Comparison of ENCODE assay signal across 9 mouse cellular contexts in the genomic region with DNA sequence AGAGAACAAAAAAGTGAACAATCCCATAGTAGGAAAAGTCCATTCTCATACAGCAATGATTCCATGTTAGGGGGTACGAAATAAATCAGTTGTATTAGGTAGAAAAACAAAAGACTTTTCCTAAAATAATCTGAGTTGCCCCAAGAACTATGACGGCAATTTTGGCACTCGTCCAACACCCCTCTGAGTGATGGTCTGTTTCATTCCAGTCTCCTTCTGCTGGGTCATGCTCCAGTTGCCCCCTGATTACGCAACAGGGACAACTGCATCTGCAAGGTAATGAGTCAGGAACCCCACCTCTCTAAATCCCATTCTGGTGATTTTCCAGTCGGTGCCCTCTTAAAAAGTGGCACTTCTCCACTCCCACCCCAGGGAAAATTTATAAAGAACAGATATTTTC. TPM values are rescaled to one million over a fixed set of nuclear protein-coding genes. Genes with fewer than 3 reads are reported as not detected.
A peak's percentile ranks its signal among the peaks of the same experiment; 100 is the strongest.
DNase-seq lines count a peak whose midpoint lies in the region; ATAC-seq and TF ChIP-seq lines count a peak whose summit lies in the region.
"Had no signal": no experiment of that assay in that cellular context is flagged by ENCODE, and none has a peak within 500 bp of the region (broad histone marks: within the 10 kb centered on the region; RNA-seq: fewer than 3 reads in every experiment).

No protein-coding gene starts in this region.

- TF ChIP-seq CTCF in forebrain, postnatal 0 days (IDR thresholded peaks at IDR 0.05; ENCODE audit: low read depth) = no peak
- TF ChIP-seq CTCF in C2C12 (IDR thresholded peaks at IDR 0.05; ENCODE audit: control insufficient read depth, insufficient read depth, insufficient read length) = no peak

- H3K4me3 ChIP-seq in forebrain, postnatal 0 days (ENCODE audit: low read depth, low read length) = no peak overlapping the region
- H3K4me3 ChIP-seq in forebrain, embryonic 11.5 days (ENCODE audit: low read depth, low read length) = no peak overlapping the region
- peak overlapping the region; percentile 70 for H3K4me3 ChIP-seq in C2C12 (ENCODE audit: insufficient read depth, poor library complexity, severe bottlenecking)
- peak overlapping the region; percentile 61; the same call in 1 of the 2 replicates for H3K4me3 ChIP-seq in intestine, embryonic 14.5 days (ENCODE audit: low read depth, low read length)
- H3K4me3 ChIP-seq in liver, embryonic 15.5 days (replicated peaks) = peak overlapping the region; percentile 68

- H3K4me1 ChIP-seq in forebrain, postnatal 0 days (ENCODE audit: insufficient read depth) = no peaks in the 10 kb centered on the region
- H3K4me1 ChIP-seq in forebrain, embryonic 11.5 days (replicated peaks; ENCODE audit: control insufficient read depth, insufficient read depth, low read length) = no peaks in the 10 kb centered on the region; the same call in 1 of the 2 replicates
- H3K4me1 ChIP-seq in intestine, embryonic 14.5 days (replicated peaks; ENCODE audit: control insufficient read depth, insufficient read depth, low read length) = peaks cover 25% of the 10 kb centered on the region
- H3K4me1 ChIP-seq in liver, embryonic 15.5 days (replicated peaks) = peaks cover 14% of the 10 kb centered on the region

- ATAC-seq in forebrain, postnatal 0 days = no peak
- ATAC-seq in forebrain, embryonic 11.5 days (replicated peaks; ENCODE audit: low FRiP score) = no peak
- no peak for ATAC-seq in intestine, embryonic 14.5 days (replicated peaks; ENCODE audit: low FRiP score, low TSS enrichment, low read depth)
- ATAC-seq in liver, embryonic 15.5 days (ENCODE audit: insufficient read depth) = no peak

- no peak overlapping the region for H3ac ChIP-seq in C2C12 (ENCODE audit: control insufficient read depth, insufficient read length, low read depth)

- no peak for DNase-seq in forebrain, postnatal 0 days
- no peak for DNase-seq in forebrain, embryonic 11.5 days (ENCODE audit: low spot score)
- DNase-seq in cerebellum, adult 18-20 months = peak; percentile 30 to 32
- no peak for DNase-seq in intestine, embryonic 14.5 days (ENCODE audit: low spot score)
- peak; percentile 37 for DNase-seq in thymus, postnatal 4 days
- no peak for DNase-seq in left cerebral cortex, adult 11 months (ENCODE audit: low spot score)

- H3K9ac ChIP-seq in forebrain, postnatal 0 days = no peak overlapping the region
- no peak overlapping the region for H3K9ac ChIP-seq in forebrain, embryonic 11.5 days (ENCODE audit: low read length)
- H3K9ac ChIP-seq in intestine, embryonic 14.5 days (ENCODE audit: low read length) = no peak overlapping the region
- H3K9ac ChIP-seq in liver, embryonic 15.5 days = no peak overlapping the region

- H3K27ac ChIP-seq in forebrain, postnatal 0 days (ENCODE audit: low read depth, low read length) = no peak overlapping the region
- H3K27ac ChIP-seq in forebrain, embryonic 11.5 days (ENCODE audit: low read depth, low read length) = no peak overlapping the region
- H3K27ac ChIP-seq in intestine, embryonic 14.5 days (ENCODE audit: low read depth) = no peak overlapping the region
- no peak overlapping the region for H3K27ac ChIP-seq in liver, embryonic 15.5 days (replicated peaks)

- H3K27me3 ChIP-seq in forebrain, postnatal 0 days (ENCODE audit: insufficient read depth, low read length) = no peaks in the 10 kb centered on the region
- no peaks in the 10 kb centered on the region for H3K27me3 ChIP-seq in forebrain, embryonic 11.5 days (ENCODE audit: control insufficient read depth, insufficient read depth, low read length)
- H3K27me3 ChIP-seq in C2C12 (ENCODE audit: control insufficient read depth, insufficient read depth, insufficient read length) = no peaks in the 10 kb centered on the region
- no peaks in the 10 kb centered on the region for H3K27me3 ChIP-seq in intestine, embryonic 14.5 days (replicated peaks; ENCODE audit: control insufficient read depth, insufficient read depth, low read length)
- H3K27me3 ChIP-seq in liver, embryonic 15.5 days = no peaks in the 10 kb centered on the region

- H3K79me2 ChIP-seq in C2C12 (ENCODE audit: control insufficient read depth, insufficient read depth) = peaks cover 41% of the 10 kb centered on the region

- 47% methylated on average over 5 of the region's 5 CpGs for WGBS in forebrain, postnatal 0 days
- WGBS in forebrain, embryonic 11.5 days = 75% methylated on average over 5 of the region's 5 CpGs
- WGBS in intestine, embryonic 14.5 days = 52% methylated on average over 5 of the region's 5 CpGs
- 40% methylated on average over 5 of the region's 5 CpGs for WGBS in liver, embryonic 15.5 days (ENCODE audit: insufficient replicate concordance)

- no peaks in the 10 kb centered on the region for H3K9me3 ChIP-seq in forebrain, postnatal 0 days (ENCODE audit: low read length)
- no peaks in the 10 kb centered on the region for H3K9me3 ChIP-seq in forebrain, embryonic 11.5 days (ENCODE audit: control insufficient read depth, low read length)
- H3K9me3 ChIP-seq in intestine, embryonic 14.5 days (ENCODE audit: control insufficient read depth, low read length) = no peaks in the 10 kb centered on the region
- H3K9me3 ChIP-seq in liver, embryonic 15.5 days (replicated peaks) = no peaks in the 10 kb centered on the region

- peaks cover 27% of the 10 kb centered on the region for H3K79me3 ChIP-seq in C2C12 (ENCODE audit: low read depth)

- H3K4me2 ChIP-seq in forebrain, postnatal 0 days (ENCODE audit: low read depth) = peak overlapping the region; percentile 91
- no peak overlapping the region for H3K4me2 ChIP-seq in forebrain, embryonic 11.5 days (ENCODE audit: low read depth, low read length, severe bottlenecking)
- H3K4me2 ChIP-seq in intestine, embryonic 14.5 days (ENCODE audit: low read length) = peak overlapping the region; percentile 89
- H3K4me2 ChIP-seq in liver, embryonic 15.5 days = peak overlapping the region; percentile 95

- H3K36me3 ChIP-seq in forebrain, postnatal 0 days (ENCODE audit: insufficient read depth) = no peaks in the 10 kb centered on the region
- no peaks in the 10 kb centered on the region for H3K36me3 ChIP-seq in forebrain, embryonic 11.5 days (ENCODE audit: control insufficient read depth, insufficient read depth, low read length)
- H3K36me3 ChIP-seq in C2C12 (ENCODE audit: control insufficient read depth, insufficient read depth) = no peaks in the 10 kb centered on the region
- no peaks in the 10 kb centered on the region for H3K36me3 ChIP-seq in intestine, embryonic 14.5 days (ENCODE audit: control insufficient read depth, insufficient read depth, low read length)
- no peaks in the 10 kb centered on the region for H3K36me3 ChIP-seq in liver, embryonic 15.5 days (replicated peaks)

TF ChIP-seq in C2C12, 6 proteins besides CTCF, POLR2A, EP300 and RAD21:
- peak; percentile 93 for TF ChIP-seq CEBPB (IDR thresholded peaks at IDR 0.05; ENCODE audit: low read depth)
- no peak for TF ChIP-seq FOSL1 (IDR thresholded peaks at IDR 0.05; ENCODE audit: insufficient read depth, low read length, poor library complexity, severe bottlenecking)
- peak; percentile 58 for TF ChIP-seq MYOD1 (IDR thresholded peaks at IDR 0.05; ENCODE audit: control insufficient read depth, insufficient read length, low read depth)

RNA-seq across cellular contexts. Expression of a gene that starts 0.9 kb away (rescaled TPM):
- total RNA-seq in forebrain, postnatal 0 days (2014; rRNA removed) = 78.5 and 88.6 TPM in 2 replicates
- 98.3 and 117 TPM in 2 replicates for polyA plus RNA-seq in forebrain, postnatal 0 days (2015; fragmentation: Nextera tagmentation; extraction: Ambion mirVana)
- 180 and 186 TPM in 2 replicates for polyA plus RNA-seq in forebrain, embryonic 11.5 days (2014; fragmentation: Nextera tagmentation; extraction: Ambion mirVana)
- polyA plus RNA-seq in C2C12 (2012; fragmentation: generic; extraction: Trizol) = 455 TPM
- polyA plus RNA-seq in intestine, embryonic 14.5 days (2014; fragmentation: Nextera tagmentation; extraction: Ambion mirVana) = 160 and 170 TPM in 2 replicates
- polyA plus RNA-seq in liver, embryonic 15.5 days (2015; fragmentation: Nextera tagmentation; extraction: Ambion mirVana) = 40.0 and 43.5 TPM in 2 replicates

RNA-seq across cellular contexts. Expression of a gene that starts 35.7 kb away (rescaled TPM):
- 1.1 and 3.6 TPM in 2 replicates for total RNA-seq in forebrain, postnatal 0 days (2014; rRNA removed)
- 1.7 and 2.5 TPM in 2 replicates for polyA plus RNA-seq in forebrain, postnatal 0 days (2015; fragmentation: Nextera tagmentation; extraction: Ambion mirVana)
- polyA plus RNA-seq in forebrain, embryonic 11.5 days (2014; fragmentation: Nextera tagmentation; extraction: Ambion mirVana) = 18.9 and 19.9 TPM in 2 replicates
- 95.1 TPM for polyA plus RNA-seq in C2C12 (2012; fragmentation: generic; extraction: Trizol)
- polyA plus RNA-seq in intestine, embryonic 14.5 days (2014; fragmentation: Nextera tagmentation; extraction: Ambion mirVana) = 6.2 and 6.6 TPM in 2 replicates
- polyA plus RNA-seq in liver, embryonic 15.5 days (2015; fragmentation: Nextera tagmentation; extraction: Ambion mirVana) = 4.4 and 4.8 TPM in 2 replicates
- total RNA-seq: hematopoietic stem cell, adult 5-6 weeks had no signal

Comparison
In these comparisons a context has a peak if more than half of its experiments do, and no peak if none do; other contexts are left out.
1. DNase-seq: peak in cerebellum, adult 18-20 months (2 of 2) and thymus, postnatal 4 days (single experiment); none in forebrain, postnatal 0 days (single experiment), forebrain, embryonic 11.5 days (single experiment), intestine, embryonic 14.5 days (single experiment) and left cerebral cortex, adult 11 months (single experiment).
2. H3K4me3 ChIP-seq: peak in C2C12 (single experiment), intestine, embryonic 14.5 days (single experiment) and liver, embryonic 15.5 days (single experiment); none in forebrain, postnatal 0 days (single experiment) and forebrain, embryonic 11.5 days (single experiment).